Mouse (Mus musculus): ENCODE measurements at regions not wholly inside any gene's neighbourhood (a gene's known extent, or its start where the extent isn't known, plus 50 kb on each side); places are given as distances from the start of the nearest gene placed in this dataset.

GRCm38 (mm10) chr7:37335212-37335611, 438.2 kb downstream of the Zfp536 start:
- 50% methylated on average over 7 of the region's 7 CpGs for WGBS
- no peak overlapping the region for H3K27ac ChIP-seq

GRCm38 (mm10) chr7:37336171-37336850, 437.1 kb downstream of the Zfp536 start:
- Histone ChIP-seq H3K9ac (peak overlapping the region; percentile 43; the same call in 1 of the 2 replicates), H3K27ac (peak overlapping the region; percentile 78; the same call in 1 of the 2 replicates), H3K27me3 (peaks cover 3% of the 10 kb centered on the region; the same call in 1 of the 2 replicates), H3K9me3 (no peaks in the 10 kb centered on the region), H3K4me1 (peaks cover 45% of the 10 kb centered on the region), H3K4me2 (peak overlapping the region; percentile 62), H3K36me3 (replicated peaks) (no peaks in the 10 kb centered on the region), H3K4me3 (replicated peaks) (peak overlapping the region; percentile 31)
- 4% methylated on average over 12 of the region's 12 CpGs for WGBS
- ATAC-seq (ENCODE audit: low FRiP score), result 0 out of 2 replicates have a peak, but pooled peaks have one; percentile 30

More at GRCm38 (mm10) chr7:37335212-37335611, 438.2 kb downstream of the Zfp536 start:
- Histone ChIP-seq H3K4me3 (replicated peaks) (no peak overlapping the region), H3K9me3 (no peaks in the 10 kb centered on the region), H3K4me2 (no peak overlapping the region), H3K4me1 (peaks cover 45% of the 10 kb centered on the region), H3K9ac (no peak overlapping the region), H3K36me3 (replicated peaks) (no peaks in the 10 kb centered on the region), H3K27me3 (peaks cover 3% of the 10 kb centered on the region; the same call in 1 of the 2 replicates)
- no peak for ATAC-seq (ENCODE audit: low FRiP score)

- Histone ChIP-seq H3K4me1 (peaks cover 45% of the 10 kb centered on the region), H3K4me2 (peak overlapping the region; percentile 62), H3K36me3 (replicated peaks) (no peaks in the 10 kb centered on the region), H3K4me3 (replicated peaks) (peak overlapping the region; percentile 31), H3K9ac (peak overlapping the region; percentile 43; the same call in 1 of the 2 replicates), H3K27ac (peak overlapping the region; percentile 78), H3K9me3 (no peaks in the 10 kb centered on the region), H3K27me3 (peaks cover 3% of the 10 kb centered on the region; the same call in 1 of the 2 replicates)
- 6% methylated on average over 28 of the region's 28 CpGs for WGBS
- ATAC-seq (ENCODE audit: low FRiP score), result peak; percentile 49; the same call in 1 of the 2 replicates
Observed at GRCm38 (mm10) chr7:37336851-37337531, 436.4 kb downstream of the Zfp536 start.

- Histone ChIP-seq H3K4me3 (replicated peaks) (no peak overlapping the region; the same call in 1 of the 2 replicates), H3K27ac (peak overlapping the region; percentile 78), H3K9ac (no peak overlapping the region), H3K4me2 (peak overlapping the region; percentile 62), H3K4me1 (peaks cover 49% of the 10 kb centered on the region), H3K9me3 (no peaks in the 10 kb centered on the region), H3K27me3 (peaks cover 3% of the 10 kb centered on the region; the same call in 1 of the 2 replicates), H3K36me3 (replicated peaks) (no peaks in the 10 kb centered on the region)
- ATAC-seq (ENCODE audit: low FRiP score), result no peak
- WGBS, result 42% methylated on average over 11 of the region's 11 CpGs
Observed at GRCm38 (mm10) chr7:37337616-37338015, 435.8 kb downstream of the Zfp536 start.

GRCm38 (mm10) chr7:37338067-37338501, 435.4 kb downstream of the Zfp536 start:
- no peak for ATAC-seq (ENCODE audit: low FRiP score)
- 19% methylated on average over 11 of the region's 11 CpGs for WGBS
- Histone ChIP-seq H3K4me2 (peak overlapping the region; percentile 62), H3K36me3 (replicated peaks) (no peaks in the 10 kb centered on the region), H3K9me3 (no peaks in the 10 kb centered on the region), H3K4me3 (replicated peaks) (no peak overlapping the region; the same call in 1 of the 2 replicates), H3K9ac (no peak overlapping the region; the same call in 1 of the 2 replicates), H3K27ac (peak overlapping the region; percentile 78), H3K27me3 (peaks cover 3% of the 10 kb centered on the region; the same call in 1 of the 2 replicates), H3K4me1 (peaks cover 54% of the 10 kb centered on the region)

- WGBS, result 19% methylated on average over 11 of the region's 11 CpGs
- Histone ChIP-seq H3K36me3 (replicated peaks) (no peaks in the 10 kb centered on the region), H3K9me3 (no peaks in the 10 kb centered on the region), H3K27me3 (peaks cover 11% of the 10 kb centered on the region), H3K4me3 (replicated peaks) (peak overlapping the region; percentile 25), H3K27ac (0 out of 2 replicates have a peak overlapping the region, but pooled peaks have one; percentile 36), H3K4me1 (peaks cover 38% of the 10 kb centered on the region), H3K4me2 (peak overlapping the region; percentile 60), H3K9ac (peak overlapping the region; percentile 44; the same call in 1 of the 2 replicates)
- peak; percentile 30; the same call in 1 of the 2 replicates for ATAC-seq (ENCODE audit: low FRiP score)
Observed at GRCm38 (mm10) chr7:37342613-37343012, 430.8 kb downstream of the Zfp536 start.

GRCm38 (mm10) chr7:37343021-37343593, 430.3 kb downstream of the Zfp536 start:
- Histone ChIP-seq H3K4me1 (peaks cover 33% of the 10 kb centered on the region), H3K4me3 (replicated peaks) (peak overlapping the region; percentile 25), H3K27ac (peak overlapping the region; percentile 36; the same call in 1 of the 2 replicates), H3K4me2 (peak overlapping the region; percentile 60), H3K9me3 (no peaks in the 10 kb centered on the region), H3K36me3 (replicated peaks) (no peaks in the 10 kb centered on the region), H3K27me3 (peaks cover 11% of the 10 kb centered on the region), H3K9ac (peak overlapping the region; percentile 44; the same call in 1 of the 2 replicates)
- 14% methylated on average over 23 of the region's 23 CpGs for WGBS
- ATAC-seq (ENCODE audit: low FRiP score), result peak; percentile 56

GRCm38 (mm10) chr7:37343691-37344233, 429.7 kb downstream of the Zfp536 start:
- Histone ChIP-seq H3K36me3 (replicated peaks) (no peaks in the 10 kb centered on the region), H3K4me2 (peak overlapping the region; percentile 60), H3K4me3 (replicated peaks) (peak overlapping the region; percentile 4; the same call in 1 of the 2 replicates), H3K9me3 (no peaks in the 10 kb centered on the region), H3K9ac (peak overlapping the region; percentile 44), H3K27ac (peak overlapping the region; percentile 36; the same call in 1 of the 2 replicates), H3K27me3 (peaks cover 10% of the 10 kb centered on the region), H3K4me1 (peaks cover 27% of the 10 kb centered on the region)
- 23% methylated on average over 18 of the region's 18 CpGs for WGBS
- peak; percentile 40 for ATAC-seq (ENCODE audit: low FRiP score)

- no peaks in the 10 kb centered on the region for H3K36me3 ChIP-seq (replicated peaks)
- H3K27me3 ChIP-seq, result peaks cover 8% of the 10 kb centered on the region
- 0 out of 2 replicates have a peak, but pooled peaks have one; percentile 33 for ATAC-seq (ENCODE audit: low FRiP score)
- no peak overlapping the region for H3K4me2 ChIP-seq
- H3K9ac ChIP-seq, result no peak overlapping the region
- H3K4me3 ChIP-seq (replicated peaks), result no peak overlapping the region
- H3K9me3 ChIP-seq, result no peaks in the 10 kb centered on the region
- H3K27ac ChIP-seq, result no peak overlapping the region
- peaks cover 24% of the 10 kb centered on the region for H3K4me1 ChIP-seq
- 5% methylated on average over 10 of the region's 10 CpGs for WGBS
Observed at GRCm38 (mm10) chr7:37346041-37346440, 427.4 kb downstream of the Zfp536 start.

- Histone ChIP-seq H3K9me3 (no peaks in the 10 kb centered on the region), H3K9ac (no peak overlapping the region), H3K4me1 (peaks cover 28% of the 10 kb centered on the region), H3K4me3 (replicated peaks) (no peak overlapping the region), H3K36me3 (replicated peaks) (no peaks in the 10 kb centered on the region), H3K27ac (no peak overlapping the region), H3K27me3 (no peaks in the 10 kb centered on the region), H3K4me2 (peak overlapping the region; percentile 35; the same call in 1 of the 2 replicates)
- WGBS, result 23% methylated on average over 21 of the region's 21 CpGs
- ATAC-seq (ENCODE audit: low FRiP score), result peak; percentile 55
Observed at GRCm38 (mm10) chr7:37357647-37358395, 415.6 kb downstream of the Zfp536 start.

GRCm38 (mm10) chr7:37358492-37358891, 414.9 kb downstream of the Zfp536 start:
- peaks cover 35% of the 10 kb centered on the region for H3K4me1 ChIP-seq
- no peak overlapping the region for H3K4me3 ChIP-seq (replicated peaks)
- no peaks in the 10 kb centered on the region for H3K9me3 ChIP-seq
- H3K27me3 ChIP-seq, result no peaks in the 10 kb centered on the region
- WGBS, result 61% methylated on average over 4 of the region's 4 CpGs
- no peak for ATAC-seq (ENCODE audit: low FRiP score)
- H3K36me3 ChIP-seq (replicated peaks), result no peaks in the 10 kb centered on the region
- no peak overlapping the region for H3K4me2 ChIP-seq
- H3K9ac ChIP-seq, result no peak overlapping the region
- H3K27ac ChIP-seq, result no peak overlapping the region

Data from forebrain, embryonic 12.5 days (tissue).